Mouse (Mus musculus): Measurements from ENCODE around the gene Baz2a. TPM values are rescaled to one million over a fixed set of nuclear protein-coding genes. Genes with fewer than 3 reads are reported as not detected.
"Not testable (repeated sequence)": the region's sequence is repeated elsewhere in the genome, so short reads cannot be mapped to it uniquely, and the experiment has no call there.

Gene Baz2a
- polyA plus RNA-seq, 1 experiment from 2014 or later, result 10.0 TPM

- not testable (repeated sequence) for H3K4me3 ChIP-seq (replicated peaks; ENCODE audit: low read length); ATAC-seq; H3K36me3 ChIP-seq (ENCODE audit: control insufficient read depth, insufficient read depth); H3K27ac ChIP-seq (ENCODE audit: low read length); H3K27me3 ChIP-seq (replicated peaks; ENCODE audit: control insufficient read depth, insufficient read depth, low read length); H3K9ac ChIP-seq (replicated peaks; ENCODE audit: low read depth, low read length); H3K4me1 ChIP-seq (replicated peaks; ENCODE audit: control insufficient read depth, insufficient read depth, low read length); H3K4me2 ChIP-seq (ENCODE audit: low read length); H3K9me3 ChIP-seq (ENCODE audit: control insufficient read depth, low read length)
- WGBS, result 87% methylated on average over 5 of the region's 5 CpGs
Measured at GRCm38 (mm10) chr10:128078269-128078668, 13.1 kb upstream of the Baz2a start.

GRCm38 (mm10) chr10:128080496-128080895 is 10.9 kb upstream of the Baz2a start:
- Histone ChIP-seq H3K9ac (replicated peaks; ENCODE audit: low read depth, low read length) (no peak overlapping the region), H3K4me1 (replicated peaks; ENCODE audit: control insufficient read depth, insufficient read depth, low read length) (peaks cover 20% of the 10 kb centered on the region), H3K27ac (ENCODE audit: low read length) (no peak overlapping the region), H3K4me2 (ENCODE audit: low read length) (no peak overlapping the region), H3K27me3 (replicated peaks; ENCODE audit: control insufficient read depth, insufficient read depth, low read length) (no peaks in the 10 kb centered on the region), H3K9me3 (ENCODE audit: control insufficient read depth, low read length) (no peaks in the 10 kb centered on the region), H3K4me3 (replicated peaks; ENCODE audit: low read length) (no peak overlapping the region), H3K36me3 (ENCODE audit: control insufficient read depth, insufficient read depth) (peaks cover 7% of the 10 kb centered on the region)
- 83% methylated on average over 1 of the region's 1 CpGs for WGBS
- no peak for ATAC-seq

GRCm38 (mm10) chr10:128081807-128082476 is 9.4 kb upstream of the Baz2a start:
- H3K9me3 ChIP-seq (ENCODE audit: control insufficient read depth, low read length), result no peaks in the 10 kb centered on the region
- no peak for ATAC-seq
- peaks cover 21% of the 10 kb centered on the region for H3K36me3 ChIP-seq (ENCODE audit: control insufficient read depth, insufficient read depth)
- no peak overlapping the region for H3K27ac ChIP-seq (ENCODE audit: low read length)
- H3K9ac ChIP-seq (replicated peaks; ENCODE audit: low read depth, low read length), result peak overlapping the region; percentile 58
- H3K4me3 ChIP-seq (replicated peaks; ENCODE audit: low read length), result peak overlapping the region; percentile 48
- no peaks in the 10 kb centered on the region for H3K27me3 ChIP-seq (replicated peaks; ENCODE audit: control insufficient read depth, insufficient read depth, low read length)
- H3K4me2 ChIP-seq (ENCODE audit: low read length), result peak overlapping the region; percentile 56
- WGBS, result 65% methylated on average over 6 of the region's 6 CpGs
- H3K4me1 ChIP-seq (replicated peaks; ENCODE audit: control insufficient read depth, insufficient read depth, low read length), result peaks cover 23% of the 10 kb centered on the region

GRCm38 (mm10) chr10:128082477-128082808 is 8.9 kb upstream of the Baz2a start:
- Histone ChIP-seq H3K9ac (replicated peaks; ENCODE audit: low read depth, low read length) (peak overlapping the region; percentile 58), H3K9me3 (ENCODE audit: control insufficient read depth, low read length) (no peaks in the 10 kb centered on the region), H3K4me1 (replicated peaks; ENCODE audit: control insufficient read depth, insufficient read depth, low read length) (peaks cover 23% of the 10 kb centered on the region), H3K27me3 (replicated peaks; ENCODE audit: control insufficient read depth, insufficient read depth, low read length) (no peaks in the 10 kb centered on the region), H3K27ac (ENCODE audit: low read length) (peak overlapping the region; percentile 34; the same call in 1 of the 2 replicates), H3K4me2 (ENCODE audit: low read length) (peak overlapping the region; percentile 56), H3K36me3 (ENCODE audit: control insufficient read depth, insufficient read depth) (peaks cover 21% of the 10 kb centered on the region), H3K4me3 (replicated peaks; ENCODE audit: low read length) (peak overlapping the region; percentile 48)
- no peak for ATAC-seq
- WGBS, result 17% methylated on average over 9 of the region's 9 CpGs

GRCm38 (mm10) chr10:128082880-128083421 is 8.4 kb upstream of the Baz2a start, which contains the start of gene Atp5b:
Gene Atp5b, plus strand, starts transcription at chr10:128083273.
- peak within 1 kb of the TSS; percentile 87 for H3K27ac ChIP-seq (ENCODE audit: low read length)
- under 1% methylated on average over 34 of the region's 34 CpGs for WGBS

GRCm38 (mm10) chr10:128083688-128084087 is 7.7 kb upstream of the Baz2a start:
- H3K36me3 ChIP-seq (ENCODE audit: control insufficient read depth, insufficient read depth), result peaks cover 33% of the 10 kb centered on the region
- H3K27ac ChIP-seq (ENCODE audit: low read length), result peak overlapping the region; percentile 87
- WGBS, result under 1% methylated on average over 22 of the region's 22 CpGs
- H3K4me3 ChIP-seq (replicated peaks; ENCODE audit: low read length), result peak overlapping the region; percentile 96
- no peaks in the 10 kb centered on the region for H3K9me3 ChIP-seq (ENCODE audit: control insufficient read depth, low read length)
- peak overlapping the region; percentile 92 for H3K9ac ChIP-seq (replicated peaks; ENCODE audit: low read depth, low read length)
- peaks cover 23% of the 10 kb centered on the region for H3K4me1 ChIP-seq (replicated peaks; ENCODE audit: control insufficient read depth, insufficient read depth, low read length)
- peak overlapping the region; percentile 91 for H3K4me2 ChIP-seq (ENCODE audit: low read length)
- 0 out of 2 replicates have a peak, but pooled peaks have one; percentile 0 for ATAC-seq
- no peaks in the 10 kb centered on the region for H3K27me3 ChIP-seq (replicated peaks; ENCODE audit: control insufficient read depth, insufficient read depth, low read length)

More at GRCm38 (mm10) chr10:128082880-128083421, 8.4 kb upstream of the Baz2a start, which contains the start of gene Atp5b:
- Histone ChIP-seq H3K4me1 (replicated peaks; ENCODE audit: control insufficient read depth, insufficient read depth, low read length) (peaks cover 23% of the 10 kb centered on the region), H3K27me3 (replicated peaks; ENCODE audit: control insufficient read depth, insufficient read depth, low read length) (no peaks in the 10 kb centered on the region), H3K36me3 (ENCODE audit: control insufficient read depth, insufficient read depth) (peaks cover 25% of the 10 kb centered on the region), H3K4me3 (replicated peaks; ENCODE audit: low read length) (peak within 1 kb of the TSS; percentile 96), H3K4me2 (ENCODE audit: low read length) (peak within 1 kb of the TSS; percentile 91), H3K9ac (replicated peaks; ENCODE audit: low read depth, low read length) (peak within 1 kb of the TSS; percentile 92), H3K9me3 (ENCODE audit: control insufficient read depth, low read length) (no peaks in the 10 kb centered on the region)
- ATAC-seq, result peak; percentile 99

- Histone ChIP-seq H3K9me3 (ENCODE audit: control insufficient read depth, low read length) (no peaks in the 10 kb centered on the region), H3K4me1 (replicated peaks; ENCODE audit: control insufficient read depth, insufficient read depth, low read length) (peaks cover 23% of the 10 kb centered on the region), H3K4me3 (replicated peaks; ENCODE audit: low read length) (peak overlapping the region; percentile 96), H3K27ac (ENCODE audit: low read length) (no peak overlapping the region; the same call in 1 of the 2 replicates), H3K36me3 (ENCODE audit: control insufficient read depth, insufficient read depth) (peaks cover 36% of the 10 kb centered on the region), H3K4me2 (ENCODE audit: low read length) (peak overlapping the region; percentile 91), H3K9ac (replicated peaks; ENCODE audit: low read depth, low read length) (peak overlapping the region; percentile 92), H3K27me3 (replicated peaks; ENCODE audit: control insufficient read depth, insufficient read depth, low read length) (no peaks in the 10 kb centered on the region)
- 7% methylated on average over 3 of the region's 3 CpGs for WGBS
- ATAC-seq, result no peak
Measured at GRCm38 (mm10) chr10:128084160-128084559, 7.2 kb upstream of the Baz2a start.

- no peak for ATAC-seq
- no peaks in the 10 kb centered on the region for H3K9me3 ChIP-seq (ENCODE audit: control insufficient read depth, low read length)
Measured at GRCm38 (mm10) chr10:128086391-128086790, 5.0 kb upstream of the Baz2a start.

GRCm38 (mm10) chr10:128087216-128087615 is 4.2 kb upstream of the Baz2a start:
- H3K4me3 ChIP-seq (replicated peaks; ENCODE audit: low read length); ATAC-seq; H3K27me3 ChIP-seq (replicated peaks; ENCODE audit: control insufficient read depth, insufficient read depth, low read length); H3K4me2 ChIP-seq (ENCODE audit: low read length); H3K9me3 ChIP-seq (ENCODE audit: control insufficient read depth, low read length); H3K27ac ChIP-seq (ENCODE audit: low read length); H3K9ac ChIP-seq (replicated peaks; ENCODE audit: low read depth, low read length): not testable (repeated sequence)
- Histone ChIP-seq H3K36me3 (ENCODE audit: control insufficient read depth, insufficient read depth) (peaks cover 45% of the 10 kb centered on the region), H3K4me1 (replicated peaks; ENCODE audit: control insufficient read depth, insufficient read depth, low read length) (peaks cover 33% of the 10 kb centered on the region)
- WGBS, result 92% methylated on average over 2 of the region's 2 CpGs

More at GRCm38 (mm10) chr10:128086391-128086790, 5.0 kb upstream of the Baz2a start:
- H3K4me1 ChIP-seq (replicated peaks; ENCODE audit: control insufficient read depth, insufficient read depth, low read length), result peaks cover 31% of the 10 kb centered on the region
- no peak overlapping the region for H3K4me2 ChIP-seq (ENCODE audit: low read length)
- 70% methylated on average over 6 of the region's 6 CpGs for WGBS
- peaks cover 45% of the 10 kb centered on the region for H3K36me3 ChIP-seq (ENCODE audit: control insufficient read depth, insufficient read depth)
- no peak overlapping the region for H3K4me3 ChIP-seq (replicated peaks; ENCODE audit: low read length)
- H3K9ac ChIP-seq (replicated peaks; ENCODE audit: low read depth, low read length), result no peak overlapping the region
- no peak overlapping the region for H3K27ac ChIP-seq (ENCODE audit: low read length)
- no peaks in the 10 kb centered on the region for H3K27me3 ChIP-seq (replicated peaks; ENCODE audit: control insufficient read depth, insufficient read depth, low read length)

Data from forebrain, embryonic 16.5 days (tissue).